Mouse (Mus musculus): Measurements from ENCODE around the gene Syf2.
A peak's percentile ranks its signal among the peaks of the same experiment; 100 is the strongest.

GRCm38 (mm10) chr4:134924019-134924741 is 6.5 kb upstream of the Syf2 start:
- TF ChIP-seq CTCF (IDR thresholded peaks at IDR 0.05; ENCODE audit: control insufficient read depth, insufficient read depth, low read length) = peak; percentile 6; the same call in 1 of the 2 replicates
- 0 out of 2 replicates have a peak, but pooled peaks have one; percentile 8 for TF ChIP-seq POLR2A (IDR thresholded peaks at IDR 0.05; ENCODE audit: borderline replicate concordance, control insufficient read depth, low read depth, low read length)

Measured in bone marrow, adult 2 months (tissue).